Mouse (Mus musculus) layer of hippocampus, adult 11-12 months (tissue): ENCODE results near the gene Pcif1.
"Not testable (repeated sequence)": the region's sequence is repeated elsewhere in the genome, so short reads cannot be mapped to it uniquely, and the experiment has no call there.

ENCODE experiments used
- DNase-seq: peaks from one replicate; pipeline ENCODE4 v3.0.0; 2022; ENCODE audit warnings: low spot score

Gene Pcif1

DNA sequence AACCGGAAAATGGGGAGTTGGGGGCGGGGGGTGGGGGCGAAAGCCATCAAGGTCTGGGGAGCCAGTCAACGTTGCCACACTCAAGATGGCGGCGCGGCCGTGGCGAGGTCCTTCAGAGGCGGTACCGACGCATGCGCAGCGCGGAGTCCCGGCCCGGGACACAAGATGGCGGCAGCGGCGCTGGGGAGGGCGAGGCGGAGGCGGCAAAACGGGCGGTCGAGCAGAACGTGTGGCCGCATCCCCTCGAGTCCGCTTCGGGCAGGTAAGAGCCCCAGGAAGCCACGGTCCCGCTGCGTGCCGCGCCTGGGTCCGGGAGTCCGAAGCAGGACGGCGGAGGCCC is at the start of gene Pcif1:
TSS of gene Pcif1 (plus strand) at position 77 of the 340 bp plus-strand sequence.
- DNase-seq, result peak; percentile 93

DNA sequence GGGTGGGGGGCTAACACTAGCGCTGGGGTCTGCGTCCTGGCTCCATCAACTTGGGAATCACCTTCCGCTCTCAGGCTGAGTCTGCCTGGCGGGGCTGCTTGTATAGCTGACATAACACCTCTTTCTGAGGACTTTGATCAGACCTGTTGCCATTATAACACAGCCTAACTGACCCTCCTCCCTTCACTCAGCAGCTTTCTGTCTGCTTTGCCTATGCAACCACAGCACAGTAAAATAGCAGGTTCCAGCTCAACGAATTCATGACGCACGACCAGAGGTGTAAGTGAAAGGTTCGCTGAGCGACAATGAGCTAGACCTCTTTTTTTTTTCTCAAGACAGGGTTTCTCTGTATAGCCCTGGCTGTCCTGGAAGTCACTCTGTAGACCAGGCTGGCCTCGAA is 48.1 kb upstream of the Pcif1 start:
- DNase-seq, result no peak

DNA sequence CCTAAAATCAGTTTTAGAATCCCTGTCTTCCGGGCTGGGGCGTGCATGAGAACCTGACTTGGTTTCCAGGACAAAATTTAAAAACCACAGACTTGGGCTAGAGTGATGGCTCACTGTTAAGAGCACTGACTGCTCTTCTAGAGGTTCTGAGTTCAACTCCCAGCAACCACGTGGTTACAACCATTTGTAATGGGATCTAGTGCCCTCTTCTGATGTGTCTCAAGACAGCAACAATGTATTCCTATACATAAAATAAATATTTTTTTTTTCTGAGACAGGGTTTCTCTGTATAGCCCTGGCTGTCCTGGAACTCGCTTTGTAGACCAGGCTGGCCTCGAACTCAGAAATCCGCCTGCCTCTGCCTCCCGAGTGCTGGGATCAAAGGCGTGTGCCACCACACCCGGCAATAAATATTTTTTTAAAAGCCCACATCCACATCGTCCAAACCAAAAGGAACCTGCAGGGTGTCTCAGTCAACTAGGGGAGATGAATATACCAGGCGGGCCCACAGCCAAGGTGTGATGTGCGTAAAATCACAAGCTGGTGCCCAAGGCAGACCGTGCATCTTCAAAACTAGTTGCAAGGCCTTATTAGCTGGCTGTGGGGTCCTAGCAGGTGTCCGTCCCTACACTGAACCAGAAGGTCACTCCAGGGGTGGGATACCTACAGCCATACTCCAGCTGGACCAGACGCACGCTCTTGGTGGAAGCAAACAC is 46.9 kb upstream of the Pcif1 start:
- no peak for DNase-seq

DNA sequence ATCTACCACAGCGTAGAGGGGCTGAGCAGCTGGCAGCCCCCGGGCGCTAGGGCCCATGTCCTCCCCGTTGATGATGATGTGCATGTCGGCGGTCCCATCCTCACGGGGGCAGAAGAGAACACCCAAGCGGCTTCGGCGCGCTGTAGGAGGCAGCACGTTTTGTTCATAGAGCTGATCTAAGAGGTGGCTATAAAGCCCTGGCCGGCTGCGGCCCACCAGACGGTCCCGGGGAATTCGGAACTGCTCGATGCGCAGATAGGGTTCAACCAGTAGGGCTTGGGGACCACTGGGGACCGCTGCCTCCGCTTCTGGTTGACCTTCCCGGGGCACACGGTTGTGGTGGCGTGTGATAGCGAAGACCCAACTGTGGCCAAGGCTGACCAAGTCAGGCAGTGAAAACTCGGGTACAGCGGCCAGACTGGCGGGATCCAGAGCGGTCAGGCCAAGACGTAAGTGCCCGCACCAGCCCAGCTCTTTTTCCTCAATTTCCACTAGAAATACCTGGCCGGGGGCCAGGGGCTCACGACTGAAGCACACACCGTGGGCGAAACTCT is 46.3 kb upstream of the Pcif1 start, which contains the start of gene Ctsa:
TSS of gene Ctsa (plus strand) at position 126 of the 554 bp plus-strand sequence.
- peak; percentile 84 for DNase-seq

DNA sequence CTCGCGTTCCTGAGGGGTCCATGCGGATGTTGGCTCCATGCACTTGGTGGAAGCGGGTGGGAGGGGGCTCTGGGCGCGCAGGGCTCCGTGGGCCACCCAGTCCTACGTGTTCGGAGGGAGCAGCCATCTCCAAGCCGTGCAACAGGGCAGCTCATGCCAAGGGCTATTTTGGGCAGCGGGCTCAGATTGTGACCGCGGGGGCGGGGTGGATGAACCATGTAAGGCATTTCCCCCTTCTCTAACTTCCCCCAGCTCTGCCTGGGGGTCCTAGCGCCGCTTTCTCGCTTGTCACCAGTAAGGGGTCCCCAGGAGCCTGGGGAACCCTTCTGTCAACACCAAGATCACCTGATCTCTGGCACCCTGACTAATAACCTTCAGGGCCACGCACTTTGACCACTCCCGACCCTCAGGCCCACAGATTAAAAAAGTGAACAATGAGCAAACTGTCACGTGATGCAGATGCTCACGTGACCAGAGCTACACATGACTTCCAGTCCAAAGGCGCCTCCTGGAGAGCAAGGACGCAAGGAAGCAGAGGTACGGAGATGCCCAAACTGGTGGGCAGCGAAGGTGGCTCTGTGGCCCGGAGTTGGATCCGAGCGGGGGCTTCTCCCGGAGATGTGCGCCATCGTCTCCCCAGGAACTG is 45.7 kb upstream of the Pcif1 start, which contains the start of gene Neurl2:
TSS of gene Neurl2 (minus strand) at position 143 of the 646 bp plus-strand sequence.
- DNase-seq, result peak; percentile 97

DNA sequence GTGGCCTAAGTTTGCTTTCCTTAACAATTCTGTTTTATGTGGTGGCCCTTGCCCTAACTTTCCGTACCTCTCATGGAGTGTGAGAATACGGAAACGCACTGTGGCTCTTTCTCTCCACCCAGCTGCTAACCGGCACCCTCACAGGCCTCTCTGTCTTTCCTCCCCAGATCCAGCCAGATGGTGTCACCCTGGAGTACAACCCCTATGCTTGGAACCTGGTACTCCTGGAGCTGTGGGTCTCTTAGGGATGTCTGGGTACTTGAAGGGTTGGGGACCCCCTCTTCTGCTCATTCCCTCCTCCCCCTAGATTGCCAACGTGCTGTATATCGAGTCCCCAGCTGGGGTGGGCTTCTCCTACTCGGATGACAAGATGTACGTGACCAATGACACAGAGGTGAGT is 44.6 kb upstream of the Pcif1 start:
- no peak for DNase-seq

DNA sequence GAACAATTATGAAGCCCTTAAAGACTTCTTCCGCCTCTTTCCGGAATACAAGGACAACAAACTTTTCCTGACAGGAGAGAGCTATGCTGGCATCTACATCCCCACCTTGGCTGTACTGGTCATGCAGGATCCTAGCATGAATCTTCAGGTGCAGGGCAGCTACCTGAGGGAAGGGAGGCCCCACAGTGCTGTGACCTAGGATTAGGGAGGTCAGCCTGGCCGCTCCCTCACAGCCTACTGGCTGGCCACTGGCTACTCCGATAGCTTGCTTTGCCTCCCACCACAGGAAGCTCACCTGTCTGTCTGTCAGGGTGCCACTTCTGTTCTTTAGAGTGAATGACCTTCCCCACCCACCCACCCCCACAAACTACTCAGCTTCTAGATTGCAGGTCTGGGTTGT is 43.9 kb upstream of the Pcif1 start:
- DNase-seq, result no peak

DNA sequence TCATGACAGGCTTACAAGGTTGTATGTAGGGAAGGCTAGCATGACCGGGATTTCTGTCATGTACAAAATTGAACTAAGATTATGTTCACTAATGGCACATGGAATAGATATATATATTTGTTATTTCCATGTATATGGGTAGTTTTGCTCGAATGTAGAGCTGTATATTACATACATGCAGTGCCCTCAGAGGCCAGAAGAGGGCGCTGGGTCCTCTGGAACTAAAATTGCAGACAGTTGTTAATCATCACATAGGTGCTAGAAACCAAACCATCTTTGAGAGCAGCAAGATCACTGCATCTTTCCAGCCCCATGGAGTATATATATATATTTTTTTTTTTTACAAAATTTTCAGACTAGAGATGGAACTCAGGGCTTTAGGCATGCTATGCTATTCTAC is 33.3 kb upstream of the Pcif1 start:
- no peak for DNase-seq

DNA sequence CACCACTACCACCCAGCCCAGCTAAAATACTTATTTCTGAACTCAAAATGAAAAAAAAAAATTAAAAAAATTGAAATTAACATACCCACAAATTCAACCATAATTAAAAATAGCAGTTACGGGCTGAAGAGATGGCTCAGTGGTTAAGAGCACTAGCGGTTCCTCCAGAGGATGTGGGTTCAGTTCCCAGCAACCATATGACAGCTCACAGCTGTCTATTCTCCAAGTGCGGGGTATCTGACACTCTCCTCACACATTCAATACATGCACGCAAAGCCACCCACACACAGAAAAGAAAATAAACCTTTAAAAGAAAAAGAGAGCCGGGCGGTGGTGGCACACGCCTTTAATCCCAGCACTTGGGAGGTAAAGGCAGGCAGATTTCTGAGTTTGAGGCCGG is 29.0 kb upstream of the Pcif1 start:
- DNase-seq, result no peak

DNA sequence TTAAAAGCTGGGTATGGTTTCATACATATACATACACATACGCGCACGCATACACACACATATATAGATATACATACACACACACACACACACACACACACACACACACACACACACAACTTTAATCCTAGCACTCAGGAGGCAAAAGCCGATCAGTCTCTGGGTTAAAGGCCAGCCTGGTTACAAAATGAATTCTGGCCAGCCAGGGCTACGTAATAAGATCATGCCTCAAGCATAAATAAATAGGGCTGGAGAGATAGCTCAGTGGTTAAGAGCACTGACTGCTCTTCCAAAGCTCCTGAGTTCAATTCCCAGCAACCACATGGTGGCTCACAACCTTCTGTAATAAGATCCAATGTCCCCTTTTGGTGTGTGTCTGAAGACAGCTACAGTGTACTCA is 23.5 kb upstream of the Pcif1 start:
- DNase-seq, result not testable (repeated sequence)

DNA sequence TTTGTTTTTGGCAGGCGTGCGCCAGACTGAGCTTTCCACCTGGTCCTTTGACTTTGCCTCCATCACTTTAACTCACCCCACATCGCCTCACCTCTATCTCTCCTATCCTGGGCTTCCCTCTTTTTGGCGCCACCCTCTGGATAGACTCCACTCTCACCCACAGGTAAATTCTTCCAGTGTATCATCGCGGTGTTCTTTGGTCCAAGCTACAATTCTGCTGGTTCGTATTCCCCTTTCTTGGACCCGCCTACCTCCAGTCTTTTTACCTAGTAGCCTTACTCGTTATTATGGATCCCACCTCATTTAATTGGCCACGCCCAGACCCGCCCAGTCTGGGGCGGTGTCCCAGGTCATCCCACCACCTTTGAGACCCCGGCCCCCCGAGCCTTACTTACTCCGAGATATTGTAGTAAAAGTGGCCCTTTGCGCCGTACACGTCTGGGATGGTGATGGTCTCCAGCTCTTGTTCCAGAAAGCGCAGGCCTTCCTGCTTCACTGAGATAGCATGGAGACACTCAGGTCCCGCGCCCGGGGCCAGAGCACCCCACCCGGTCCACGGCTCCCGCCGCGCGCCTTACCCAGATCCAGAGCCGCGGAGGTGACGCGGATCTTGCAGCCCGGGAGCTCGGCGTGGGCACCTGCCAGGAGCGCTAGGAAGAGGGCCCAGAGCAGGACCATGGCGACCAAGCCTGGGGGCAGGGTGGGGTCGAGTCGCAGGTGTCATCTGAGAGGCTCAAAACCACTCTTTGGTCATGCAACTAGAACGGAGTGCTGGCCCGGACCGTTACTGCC is 22.6 kb upstream of the Pcif1 start:
- DNase-seq, result no peak

DNA sequence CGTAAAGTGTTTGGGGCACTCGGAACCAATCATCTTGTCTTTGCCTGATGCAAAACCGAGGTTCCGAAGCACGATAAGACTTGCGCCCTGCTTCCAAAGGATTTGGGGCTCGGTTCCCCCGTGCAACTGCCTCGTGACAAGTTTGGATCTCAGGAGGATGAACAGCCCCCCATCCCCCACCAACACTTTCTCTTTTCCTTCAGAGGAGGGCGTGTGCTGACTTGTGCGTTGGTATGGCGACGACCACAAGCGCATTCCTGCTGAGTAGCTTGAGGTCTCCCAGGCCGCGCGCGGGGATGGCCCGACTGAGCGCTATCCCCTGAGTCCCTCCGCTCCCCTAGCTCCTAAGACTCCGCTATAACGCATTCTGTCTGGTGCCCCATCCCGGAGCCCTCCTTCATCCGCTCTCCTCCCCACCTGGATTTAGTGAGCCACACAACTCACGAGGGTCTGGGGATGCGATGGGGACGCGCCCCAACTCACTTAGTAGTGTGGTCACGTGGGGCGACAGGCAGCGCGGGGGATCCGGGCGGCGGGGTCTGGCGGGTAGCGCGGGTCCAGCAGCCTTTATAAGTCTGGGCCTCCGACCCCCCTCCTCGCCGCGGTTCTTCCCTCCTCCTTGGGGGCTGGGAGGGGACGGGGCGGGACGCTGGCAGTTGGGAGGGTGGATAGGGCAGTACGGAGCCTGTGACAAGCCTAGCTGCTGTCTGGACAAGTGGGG is 21.8 kb upstream of the Pcif1 start, which contains the start of gene Pltp:
TSS of gene Pltp (minus strand) at position 611 of the 721 bp plus-strand sequence.
- DNase-seq, result no peak

DNA sequence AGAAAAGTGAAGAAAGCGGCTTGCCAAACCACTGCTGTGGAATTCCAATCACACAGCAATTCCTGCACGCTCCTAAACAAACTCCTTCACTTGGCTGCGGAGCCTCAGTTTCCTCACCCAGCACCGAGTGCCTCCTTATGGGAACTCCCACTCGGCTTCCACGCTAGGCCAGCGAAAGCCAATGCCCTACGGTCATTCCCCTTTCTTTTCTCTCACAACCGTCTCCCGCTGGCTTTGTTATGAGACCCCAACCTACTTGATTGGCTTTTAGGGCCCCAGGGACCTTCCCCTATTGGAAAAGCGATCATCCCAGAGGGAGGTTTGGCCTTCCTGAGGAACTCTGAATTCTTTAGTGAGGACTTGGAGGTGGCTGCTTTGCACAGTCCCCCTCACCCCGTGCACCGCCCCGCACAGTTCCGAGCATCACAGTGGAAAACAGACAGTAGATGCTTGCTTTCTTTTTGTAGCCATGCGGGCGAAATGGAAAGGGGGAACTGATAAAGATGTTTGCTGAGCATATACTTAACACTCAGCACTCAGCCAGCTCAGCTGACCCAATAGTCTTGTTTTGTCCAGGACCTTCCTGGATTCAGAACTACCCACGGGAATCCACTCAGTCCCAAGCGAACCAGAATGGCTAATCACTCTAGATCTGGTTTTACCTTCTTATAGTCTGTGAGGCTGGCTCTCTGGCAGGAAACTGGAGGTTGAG is 21.1 kb upstream of the Pcif1 start:
- DNase-seq, result no peak

DNA sequence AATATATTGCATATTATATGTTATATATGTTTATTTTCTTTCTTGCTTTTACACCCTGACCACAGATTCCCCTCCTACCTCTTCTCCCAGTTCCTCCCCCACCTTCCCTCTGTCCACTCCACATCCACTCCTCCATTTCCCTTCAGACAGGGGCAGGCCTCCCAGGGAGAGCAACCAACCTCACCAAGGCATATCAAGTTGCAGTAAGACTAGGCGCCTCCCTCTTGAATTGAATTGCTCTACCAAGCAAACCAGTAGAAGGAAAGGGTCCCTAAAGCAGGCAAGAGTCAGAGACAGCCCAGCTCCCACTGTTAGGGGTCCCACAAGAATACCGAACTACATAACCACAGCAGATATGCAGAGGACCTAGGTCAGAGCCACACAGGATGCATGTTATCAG is 19.9 kb upstream of the Pcif1 start:
- no peak for DNase-seq

DNA sequence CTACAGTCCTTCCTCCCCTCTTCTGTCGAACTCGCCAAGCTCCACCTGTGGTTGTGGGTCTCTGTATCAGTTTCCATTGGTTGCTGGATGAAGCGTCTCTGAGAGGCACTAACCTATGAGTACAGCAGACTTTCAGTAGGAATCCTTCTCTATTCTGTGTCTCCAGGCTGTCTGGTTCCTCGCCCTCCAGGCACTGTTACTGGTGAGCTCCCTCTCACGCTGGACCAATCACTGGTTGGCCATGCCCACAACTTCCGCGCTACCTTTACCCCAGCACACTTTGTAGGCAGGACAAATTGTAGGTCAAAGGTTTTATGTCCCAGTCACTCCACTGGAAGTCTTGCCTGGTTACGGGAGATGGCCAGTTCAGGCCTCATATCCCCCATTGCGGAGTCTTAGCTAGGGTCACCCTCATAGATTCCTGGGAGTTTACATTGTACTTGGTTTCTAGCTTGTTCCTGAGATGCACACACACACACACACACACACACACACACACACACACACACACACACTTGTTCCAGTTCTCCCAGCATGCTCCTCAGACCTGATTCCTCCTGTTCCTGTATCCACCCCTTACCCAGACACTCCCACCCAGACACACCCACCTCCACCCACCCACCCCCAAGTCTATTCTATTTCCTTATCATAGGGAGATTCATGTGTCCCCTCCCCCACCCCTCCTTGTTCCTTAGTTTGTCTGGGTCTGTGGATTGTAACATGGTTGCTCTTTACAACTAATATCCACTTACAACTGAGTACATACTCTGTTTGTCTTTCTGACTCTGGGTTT is 19.3 kb upstream of the Pcif1 start:
- DNase-seq, result no peak

DNA sequence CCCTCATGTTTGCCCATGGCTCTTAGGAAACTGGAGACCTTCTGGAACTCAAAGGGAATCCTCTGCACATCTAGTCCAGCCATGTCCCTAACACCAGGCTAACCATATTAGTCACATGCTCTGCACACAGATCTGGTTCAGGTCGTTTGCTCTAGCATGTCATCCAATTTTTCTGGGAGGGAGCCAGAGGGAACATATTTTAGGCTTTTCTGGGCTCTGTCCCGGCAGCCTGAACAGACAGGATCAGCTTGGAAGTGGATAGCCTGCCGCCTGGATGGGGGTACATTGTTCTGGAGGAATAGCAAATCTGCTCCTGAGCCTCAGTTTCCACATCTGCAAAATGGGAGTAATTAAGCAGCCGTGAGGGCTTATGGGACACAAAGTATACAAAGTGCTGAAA is 18.0 kb upstream of the Pcif1 start:
- no peak for DNase-seq

DNA sequence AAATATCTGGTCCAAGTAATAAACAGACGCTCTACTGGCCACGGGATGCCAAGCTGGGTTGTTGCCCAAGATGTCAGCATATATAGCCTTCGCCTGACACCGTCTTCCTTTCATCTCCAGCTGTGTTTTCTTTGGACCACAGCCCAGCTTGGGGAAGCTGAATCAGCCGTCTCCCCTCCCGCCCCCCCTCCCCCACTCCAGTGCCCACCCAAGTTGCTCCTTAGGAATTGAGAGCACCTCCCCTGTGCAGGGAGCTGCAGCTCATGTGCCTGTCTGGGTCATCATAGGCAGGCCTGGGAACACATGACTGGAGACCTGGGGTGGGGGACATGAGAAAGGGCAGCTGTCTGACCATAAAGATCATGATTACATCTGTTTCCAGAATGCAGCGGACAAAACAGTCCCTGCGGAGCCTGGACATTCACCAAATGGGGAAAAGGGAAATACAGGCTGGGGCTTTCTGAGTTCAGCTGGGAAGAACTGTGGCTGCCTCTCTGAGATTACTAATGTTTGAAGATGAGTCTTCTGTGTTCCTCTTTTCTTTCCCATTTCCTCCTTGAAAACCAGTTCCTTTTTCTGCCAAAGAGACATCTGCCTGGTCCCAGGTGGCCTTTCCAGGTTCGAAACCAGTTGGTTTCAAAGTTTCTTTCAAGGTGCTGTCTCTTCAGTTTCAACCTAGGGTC is 16.8 kb upstream of the Pcif1 start:
- DNase-seq, result no peak

DNA sequence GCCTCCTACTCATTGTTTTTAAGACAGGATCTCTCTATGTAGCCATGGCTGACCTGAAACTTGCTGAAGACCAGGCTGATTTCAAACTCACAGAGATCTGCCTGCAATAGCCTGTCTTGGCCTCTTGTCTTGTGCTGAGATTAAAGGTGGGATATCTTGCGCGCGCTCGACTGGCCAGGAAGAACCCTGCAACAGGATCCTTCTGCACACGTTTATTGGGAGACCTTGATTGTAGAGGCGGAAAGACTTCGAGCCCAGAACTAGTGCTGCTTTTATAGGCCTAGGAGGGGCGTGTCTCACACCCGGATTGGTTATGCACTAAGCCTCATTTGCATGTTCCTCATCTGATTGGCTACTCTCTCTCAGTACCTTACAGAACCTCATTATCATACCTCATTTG is 15.7 kb upstream of the Pcif1 start:
- not testable (repeated sequence) for DNase-seq

DNA sequence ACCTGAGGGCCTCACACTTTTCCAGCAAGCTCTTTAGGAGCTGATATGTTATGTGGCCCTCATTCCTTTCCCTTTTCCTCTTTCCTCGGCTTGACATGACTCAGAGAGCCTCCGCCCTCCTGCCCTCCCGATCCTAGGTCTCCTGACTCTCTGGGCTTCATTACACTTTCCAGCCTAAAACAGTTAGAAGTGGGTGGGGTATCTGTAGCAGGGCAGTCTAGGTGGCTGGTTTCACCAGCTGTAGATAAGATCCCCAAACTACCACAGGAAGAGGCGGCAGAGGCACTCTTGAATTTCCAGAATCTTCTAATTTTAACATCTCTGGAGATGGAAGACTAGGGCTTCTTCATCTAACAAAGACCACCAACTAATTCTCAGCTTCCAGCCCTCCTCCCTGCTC is 14.5 kb upstream of the Pcif1 start:
- DNase-seq, result no peak
